Mouse (Mus musculus) splenic B cell, adult 2 months (primary cell): Measurements from ENCODE around the gene Git1.

Experiments
- DNase-seq: peaks from one replicate; pipeline ENCODE4 v3.0.0-alpha.2; 2011; ENCODE audit warnings: low read depth, low spot score
- H3K27me3 ChIP-seq: 2 replicates; pipeline ENCODE4 v1.6.1; 2012; ENCODE audit warnings: mild to moderate bottlenecking, low read length, moderate library complexity, mixed read lengths; ENCODE audit not compliant: control insufficient read depth, poor library complexity, insufficient read depth, severe bottlenecking
- H3K36me3 ChIP-seq: 2 replicates; pipeline ENCODE4 v1.6.1; 2012; ENCODE audit warnings: mild to moderate bottlenecking, low read length, moderate library complexity, mixed read lengths; ENCODE audit not compliant: control insufficient read depth, poor library complexity, insufficient read depth, severe bottlenecking

Git1 gene

DNA sequence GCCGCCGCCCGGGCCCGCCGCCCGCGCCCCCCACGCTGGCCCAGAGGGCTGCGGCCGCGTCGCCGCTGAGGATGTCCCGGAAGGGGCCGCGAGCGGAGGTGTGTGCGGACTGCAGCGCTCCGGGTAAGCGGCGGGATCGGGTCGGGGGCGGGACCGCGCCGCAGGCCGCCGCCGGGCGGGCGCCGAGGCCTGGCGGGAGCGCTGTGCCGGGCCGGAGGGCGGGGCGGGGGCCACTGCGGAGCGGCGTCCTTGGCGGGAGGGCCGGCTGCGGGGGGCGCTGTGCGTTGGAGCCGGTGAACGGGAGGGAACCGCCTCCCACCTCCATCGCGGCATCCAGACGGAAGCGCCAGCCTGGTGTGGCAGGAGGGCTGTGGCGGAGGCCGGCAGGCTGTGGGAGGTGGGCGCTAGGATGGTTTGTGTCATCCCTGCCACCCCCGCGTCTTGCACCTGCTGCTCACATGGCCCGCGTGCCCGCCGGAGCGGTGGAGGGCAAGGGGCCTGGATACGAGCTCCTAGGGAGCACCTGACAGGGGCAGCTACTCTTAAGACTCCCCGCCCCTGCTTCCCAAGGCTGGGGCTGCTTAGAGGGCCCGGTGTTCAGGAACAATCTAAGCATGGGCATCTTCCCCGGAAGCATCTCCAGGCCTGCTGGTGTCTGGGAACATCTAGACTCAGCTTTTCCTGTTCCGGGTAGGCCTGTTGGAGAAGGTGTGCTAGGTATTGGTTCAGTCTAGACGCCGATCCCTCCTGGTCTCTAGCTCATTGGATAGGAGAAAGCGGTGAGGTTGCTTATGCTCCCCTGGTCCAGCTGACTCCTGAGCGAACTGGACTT, at the start of gene Git1:
Gene Git1, plus strand, starts transcription at position 51 of the 832 bp plus-strand sequence.
- Histone ChIP-seq H3K36me3 (no peaks in the 10 kb centered on the region), H3K27me3 (peaks cover 3% of the 10 kb centered on the region; the same call in 1 of the 2 replicates)
- DNase-seq: peak; percentile 44

GRCm38 (mm10) chr11:77444939-77445338, 48.4 kb upstream of the Git1 start:
- Histone ChIP-seq H3K27me3 (no peaks in the 10 kb centered on the region), H3K36me3 (peaks cover 21% of the 10 kb centered on the region)
- no peak for DNase-seq

GRCm38 (mm10) chr11:77446628-77447041, 46.7 kb upstream of the Git1 start:
- peak; percentile 77 for DNase-seq
- H3K27me3 ChIP-seq: no peaks in the 10 kb centered on the region
- H3K36me3 ChIP-seq: peaks cover 18% of the 10 kb centered on the region

- Histone ChIP-seq H3K36me3 (peaks cover 22% of the 10 kb centered on the region), H3K27me3 (no peaks in the 10 kb centered on the region)
- no peak for DNase-seq
Measured at GRCm38 (mm10) chr11:77449224-77449623, 44.1 kb upstream of the Git1 start.

DNA sequence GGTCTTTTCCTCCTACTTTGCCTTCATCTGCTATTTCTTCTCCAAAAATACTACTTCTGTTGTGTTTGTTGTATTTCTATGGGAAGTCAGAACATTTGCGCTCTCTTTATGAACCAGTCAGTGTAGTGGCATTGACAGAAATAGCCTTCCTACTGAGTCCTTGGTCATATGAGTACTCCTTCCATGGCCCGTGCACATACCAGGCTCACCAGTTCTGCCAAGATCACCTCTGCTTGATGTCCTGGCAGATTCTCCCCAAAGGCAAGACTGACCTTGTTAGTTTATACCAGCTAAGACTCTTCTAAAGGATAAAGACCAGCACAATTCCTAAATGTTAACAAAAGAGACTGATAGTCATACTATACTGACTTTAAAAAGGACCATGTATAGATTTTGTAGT, 41.7 kb upstream of the Git1 start:
- Histone ChIP-seq H3K36me3 (peaks cover 27% of the 10 kb centered on the region), H3K27me3 (no peaks in the 10 kb centered on the region)
- DNase-seq: no peak

GRCm38 (mm10) chr11:77453388-77453787, 40.0 kb upstream of the Git1 start:
- DNase-seq: no peak
- H3K27me3 ChIP-seq: no peaks in the 10 kb centered on the region

DNA sequence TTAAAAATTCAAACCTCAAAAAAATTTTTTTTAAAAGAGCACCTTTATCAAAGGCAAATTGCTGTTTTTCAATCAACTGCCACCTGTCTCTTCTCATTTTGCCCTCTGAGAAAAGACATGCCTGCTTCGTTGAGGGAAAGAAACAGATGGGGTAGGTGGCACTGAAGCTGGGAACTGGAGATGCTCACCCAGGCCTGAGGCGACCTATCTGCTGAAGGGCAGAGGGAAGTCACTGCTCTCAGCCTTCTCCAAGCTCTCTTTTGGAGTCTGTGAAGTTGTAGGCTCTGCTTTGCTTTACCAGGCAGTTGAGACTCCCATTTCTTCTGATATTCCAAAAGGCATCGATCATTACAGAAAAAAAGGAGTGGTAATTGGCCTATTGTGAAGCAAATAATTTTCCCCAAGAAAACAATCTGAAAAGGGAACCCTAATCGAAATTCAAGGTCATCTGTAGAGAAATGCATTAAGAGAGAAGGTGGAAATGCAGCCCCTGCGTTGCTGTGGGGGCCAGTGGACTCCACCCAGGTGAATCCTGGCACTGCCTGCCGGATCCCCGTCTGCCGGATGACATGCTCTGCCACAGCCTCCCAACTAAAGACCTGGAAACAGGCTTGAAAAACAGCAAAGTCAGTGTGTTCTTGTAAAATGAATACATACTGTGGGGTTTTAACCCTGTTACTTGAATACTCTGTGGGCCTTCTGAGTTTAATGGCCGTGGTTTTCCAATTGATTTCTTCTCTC, 37.4 kb upstream of the Git1 start:
- H3K27me3 ChIP-seq: no peaks in the 10 kb centered on the region
- peaks cover 13% of the 10 kb centered on the region; the same call in 1 of the 2 replicates for H3K36me3 ChIP-seq
- no peak for DNase-seq

More at GRCm38 (mm10) chr11:77453388-77453787, 40.0 kb upstream of the Git1 start:
- H3K36me3 ChIP-seq: peaks cover 27% of the 10 kb centered on the region

- peaks cover 11% of the 10 kb centered on the region; the same call in 1 of the 2 replicates for H3K36me3 ChIP-seq
- no peaks in the 10 kb centered on the region for H3K27me3 ChIP-seq
- no peak for DNase-seq
Measured at GRCm38 (mm10) chr11:77456866-77457265, 36.5 kb upstream of the Git1 start.

GRCm38 (mm10) chr11:77461856-77462255, 31.5 kb upstream of the Git1 start:
- DNase-seq: no peak
- H3K27me3 ChIP-seq: no peaks in the 10 kb centered on the region
- H3K36me3 ChIP-seq: no peaks in the 10 kb centered on the region

DNA sequence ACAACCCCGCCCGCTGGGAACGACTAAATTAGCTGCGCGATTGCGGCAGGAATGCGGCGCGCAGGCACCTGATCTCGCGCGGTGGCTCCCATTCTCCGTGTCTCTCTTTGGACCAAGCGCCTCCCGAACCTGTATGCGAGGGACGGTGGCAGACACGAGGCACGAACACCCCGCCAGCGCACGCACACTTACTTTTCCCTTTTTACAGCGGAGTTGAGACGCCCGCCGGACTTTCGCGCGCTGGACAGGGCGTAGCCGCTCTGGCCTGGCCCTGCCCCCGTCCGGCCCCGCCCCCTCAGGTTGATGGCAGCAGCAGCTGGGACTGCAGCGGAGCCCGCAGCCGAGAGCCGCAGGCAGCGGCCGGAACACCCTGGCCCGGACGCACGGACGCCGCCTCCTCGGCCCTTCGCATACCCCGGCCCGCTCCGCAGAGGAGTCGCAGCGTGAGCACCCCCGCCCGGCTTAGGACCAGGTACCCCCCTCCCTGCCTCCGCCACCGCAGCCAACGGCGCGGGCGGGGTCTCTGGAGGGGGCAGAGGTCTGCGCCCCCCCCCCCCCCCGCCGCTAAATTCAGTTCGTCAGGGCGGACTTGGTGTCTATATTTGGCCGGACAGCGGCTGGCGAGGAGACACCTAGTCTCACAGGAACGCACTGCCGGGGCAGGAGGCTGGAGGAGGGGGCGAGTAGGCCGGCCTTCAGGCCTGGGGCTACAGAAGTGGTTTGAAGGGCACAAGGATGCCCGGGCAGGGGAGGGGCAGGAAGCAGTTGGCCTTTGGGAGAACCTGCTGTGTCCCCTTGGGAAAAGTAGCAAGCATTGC, 30.9 kb upstream of the Git1 start, which contains the start of gene Coro6:
Gene Coro6, plus strand, starts transcription at position 129 of the 818 bp plus-strand sequence.
- no peaks in the 10 kb centered on the region for H3K36me3 ChIP-seq
- peak; percentile 47 for DNase-seq
- H3K27me3 ChIP-seq: no peaks in the 10 kb centered on the region

DNA sequence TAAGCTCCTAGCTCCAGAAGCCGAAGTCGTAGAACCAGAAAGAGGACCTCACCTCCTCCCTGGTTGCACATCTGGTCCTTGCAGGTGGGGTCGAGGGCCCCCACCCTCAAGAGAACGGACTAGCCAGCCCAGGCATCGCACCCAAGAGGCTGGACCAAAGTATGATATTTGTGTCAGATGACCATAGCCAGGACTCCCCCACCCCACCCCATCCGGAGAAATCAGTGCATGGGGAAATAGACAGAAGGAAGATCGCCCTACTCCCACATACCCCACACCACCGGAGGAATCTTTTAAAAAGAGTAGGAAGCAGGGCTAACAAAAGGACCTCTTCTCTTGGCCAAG, 30.3 kb upstream of the Git1 start:
- DNase-seq: no peak
- no peaks in the 10 kb centered on the region for H3K36me3 ChIP-seq
- no peaks in the 10 kb centered on the region for H3K27me3 ChIP-seq

DNA sequence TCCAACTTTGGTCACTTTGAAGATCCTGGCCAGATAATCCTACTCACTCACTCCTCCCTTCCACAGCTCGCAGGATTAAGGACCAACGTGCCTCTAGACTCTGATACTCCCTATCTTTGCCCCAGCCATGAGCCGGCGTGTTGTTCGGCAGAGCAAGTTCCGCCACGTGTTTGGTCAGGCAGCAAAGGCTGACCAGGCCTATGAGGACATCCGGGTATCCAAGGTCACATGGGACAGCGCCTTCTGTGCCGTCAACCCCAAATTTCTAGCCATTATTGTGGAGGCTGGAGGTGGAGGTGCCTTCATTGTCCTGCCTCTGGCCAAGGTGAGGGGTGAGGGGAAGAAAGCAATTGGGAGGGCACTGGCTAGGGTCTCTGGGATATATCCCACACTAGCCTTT, 29.6 kb upstream of the Git1 start:
- DNase-seq: no peak
- no peaks in the 10 kb centered on the region for H3K27me3 ChIP-seq

DNA sequence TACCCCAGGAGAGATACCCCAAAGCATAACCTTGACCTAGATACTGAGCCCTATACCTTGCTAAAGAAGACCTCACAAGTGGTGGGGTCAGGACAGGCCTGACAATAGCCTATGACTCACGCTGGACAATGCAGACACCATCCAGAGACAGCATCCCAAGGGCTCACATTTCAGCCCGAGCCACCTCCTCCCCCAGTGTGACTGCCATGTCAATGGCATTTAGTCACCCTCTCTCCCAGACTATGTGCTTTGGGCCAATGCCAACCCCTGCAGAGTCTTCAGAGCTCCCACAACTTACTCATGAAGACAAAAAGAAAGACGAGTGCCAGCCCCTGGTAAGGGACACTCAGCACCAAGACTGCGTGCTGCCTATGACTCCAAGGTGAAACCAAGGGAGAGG, 28.7 kb upstream of the Git1 start:
- DNase-seq: no peak
- Histone ChIP-seq H3K36me3 (no peaks in the 10 kb centered on the region), H3K27me3 (no peaks in the 10 kb centered on the region)

More for the DNA sequence above, 29.6 kb upstream of the Git1 start:
- no peaks in the 10 kb centered on the region for H3K36me3 ChIP-seq

DNA sequence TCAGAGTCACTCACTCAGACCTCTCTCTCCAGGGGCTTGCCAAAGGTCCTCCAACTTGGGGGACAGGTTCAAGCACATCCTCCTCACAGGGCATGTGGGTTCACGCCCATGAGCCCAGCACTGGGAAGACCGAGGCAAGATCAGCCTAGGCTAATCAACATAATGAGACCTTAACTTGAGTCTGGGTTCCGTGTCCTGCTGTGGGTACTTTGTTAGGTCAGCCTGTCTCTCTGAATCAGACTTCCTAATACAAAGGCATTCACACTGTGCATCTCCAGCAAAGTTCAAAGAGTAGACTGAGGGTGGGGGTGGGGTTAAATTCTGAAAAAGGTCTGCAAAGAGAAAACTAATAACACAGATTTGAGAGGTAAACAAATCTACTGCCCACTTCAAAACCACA, 28.3 kb upstream of the Git1 start:
- no peak for DNase-seq
- Histone ChIP-seq H3K27me3 (no peaks in the 10 kb centered on the region), H3K36me3 (no peaks in the 10 kb centered on the region)
